Mouse (Mus musculus): ENCODE data around the gene Tyw3. TPM values are rescaled to one million over a fixed set of nuclear protein-coding genes. Genes with fewer than 3 reads are reported as not detected.
A peak's percentile ranks its signal among the peaks of the same experiment; 100 is the strongest.

Gene Tyw3
- total and polyA plus RNA-seq, 3 experiments: 2.3 to 10.5 (median 3.2) TPM

GRCm38 (mm10) chr3:154614771-154615170 lies 17.9 kb upstream of the Tyw3 start:
- no peak for DNase-seq (ENCODE audit: low spot score)
- no peak overlapping the region for H3K4me3 ChIP-seq (ENCODE audit: low read depth, low read length)
- H3K9me3 ChIP-seq (replicated peaks): no peaks in the 10 kb centered on the region
- TF ChIP-seq CTCF (IDR thresholded peaks at IDR 0.05; ENCODE audit: low read depth, low read length): no peak
- no peak for TF ChIP-seq POLR2AphosphoS5 (IDR thresholded peaks at IDR 0.05; ENCODE audit: insufficient replicate concordance, low read depth, low read length)
- TF ChIP-seq GATA2 (IDR thresholded peaks at IDR 0.05; ENCODE audit: borderline replicate concordance, low read depth, low read length): no peak
- TF ChIP-seq GATA1 (IDR thresholded peaks at IDR 0.05; ENCODE audit: borderline replicate concordance, low read length): no peak
- TF ChIP-seq TAL1 (conservative IDR thresholded peaks at IDR 0.05; ENCODE audit: low read depth, low read length): no peak
- peaks cover 79% of the 10 kb centered on the region for H3K36me3 ChIP-seq (replicated peaks)
- H3K4me1 ChIP-seq (ENCODE audit: insufficient read depth, low read depth, low read length): no peaks in the 10 kb centered on the region
- no peaks in the 10 kb centered on the region for H3K27me3 ChIP-seq (ENCODE audit: insufficient read depth, low read length)
- no peak for ATAC-seq (ENCODE audit: extremely low read depth, insufficient number of reproducible peaks, low FRiP score, poor library complexity, severe bottlenecking)

- ATAC-seq (ENCODE audit: extremely low read depth, insufficient number of reproducible peaks, low FRiP score, poor library complexity, severe bottlenecking) (peak; percentile 65; the same call in 1 of the 2 replicates), DNase-seq (ENCODE audit: low spot score) (no peak)
- no peak overlapping the region for H3K4me3 ChIP-seq (ENCODE audit: low read depth, low read length)
- no peaks in the 10 kb centered on the region for H3K9me3 ChIP-seq (replicated peaks)
- TF ChIP-seq GATA2 (IDR thresholded peaks at IDR 0.05; ENCODE audit: borderline replicate concordance, low read depth, low read length) (no peak), TAL1 (conservative IDR thresholded peaks at IDR 0.05; ENCODE audit: low read depth, low read length) (no peak), POLR2AphosphoS5 (IDR thresholded peaks at IDR 0.05; ENCODE audit: insufficient replicate concordance, low read depth, low read length) (no peak), CTCF (IDR thresholded peaks at IDR 0.05; ENCODE audit: low read depth, low read length) (no peak), GATA1 (IDR thresholded peaks at IDR 0.05; ENCODE audit: borderline replicate concordance, low read length) (no peak)
- no peaks in the 10 kb centered on the region for H3K4me1 ChIP-seq (ENCODE audit: insufficient read depth, low read depth, low read length)
- no peaks in the 10 kb centered on the region for H3K27me3 ChIP-seq (ENCODE audit: insufficient read depth, low read length)
- H3K36me3 ChIP-seq (replicated peaks): peaks cover 69% of the 10 kb centered on the region
These were observed 15.0 kb upstream of the Tyw3 start for GRCm38 (mm10) chr3:154611888-154612287.

- no peak for DNase-seq (ENCODE audit: low spot score)
- H3K36me3 ChIP-seq (replicated peaks): peaks cover 54% of the 10 kb centered on the region
- TF ChIP-seq CTCF (IDR thresholded peaks at IDR 0.05; ENCODE audit: low read depth, low read length): no peak
- no peak for TF ChIP-seq GATA1 (IDR thresholded peaks at IDR 0.05; ENCODE audit: borderline replicate concordance, low read length)
- TF ChIP-seq GATA2 (IDR thresholded peaks at IDR 0.05; ENCODE audit: borderline replicate concordance, low read depth, low read length): no peak
- no peak for TF ChIP-seq POLR2AphosphoS5 (IDR thresholded peaks at IDR 0.05; ENCODE audit: insufficient replicate concordance, low read depth, low read length)
- TF ChIP-seq TAL1 (conservative IDR thresholded peaks at IDR 0.05; ENCODE audit: low read depth, low read length): no peak
These were observed 11.0 kb upstream of the Tyw3 start for GRCm38 (mm10) chr3:154607896-154608295.

GRCm38 (mm10) chr3:154604871-154605270 lies 8.0 kb upstream of the Tyw3 start:
- Histone ChIP-seq H3K9me3 (replicated peaks) (no peaks in the 10 kb centered on the region), H3K36me3 (replicated peaks) (peaks cover 33% of the 10 kb centered on the region), H3K4me1 (ENCODE audit: insufficient read depth, low read depth, low read length) (no peaks in the 10 kb centered on the region), H3K4me3 (ENCODE audit: low read depth, low read length) (no peak overlapping the region), H3K27me3 (ENCODE audit: insufficient read depth, low read length) (no peaks in the 10 kb centered on the region)
- no peak for TF ChIP-seq GATA1 (IDR thresholded peaks at IDR 0.05; ENCODE audit: borderline replicate concordance, low read length)
- TF ChIP-seq POLR2AphosphoS5 (IDR thresholded peaks at IDR 0.05; ENCODE audit: insufficient replicate concordance, low read depth, low read length): no peak
- TF ChIP-seq GATA2 (IDR thresholded peaks at IDR 0.05; ENCODE audit: borderline replicate concordance, low read depth, low read length): no peak
- no peak for TF ChIP-seq TAL1 (conservative IDR thresholded peaks at IDR 0.05; ENCODE audit: low read depth, low read length)
- no peak for TF ChIP-seq CTCF (IDR thresholded peaks at IDR 0.05; ENCODE audit: low read depth, low read length)
- no peak for ATAC-seq (ENCODE audit: extremely low read depth, insufficient number of reproducible peaks, low FRiP score, poor library complexity, severe bottlenecking)
- no peak for DNase-seq (ENCODE audit: low spot score)

More at GRCm38 (mm10) chr3:154607896-154608295, 11.0 kb upstream of the Tyw3 start:
- no peak for ATAC-seq (ENCODE audit: extremely low read depth, insufficient number of reproducible peaks, low FRiP score, poor library complexity, severe bottlenecking)
- Histone ChIP-seq H3K4me3 (ENCODE audit: low read depth, low read length) (no peak overlapping the region), H3K27me3 (ENCODE audit: insufficient read depth, low read length) (no peaks in the 10 kb centered on the region), H3K9me3 (replicated peaks) (no peaks in the 10 kb centered on the region), H3K4me1 (ENCODE audit: insufficient read depth, low read depth, low read length) (no peaks in the 10 kb centered on the region)

GRCm38 (mm10) chr3:154602141-154602540 lies 5.2 kb upstream of the Tyw3 start:
- ATAC-seq (ENCODE audit: extremely low read depth, insufficient number of reproducible peaks, low FRiP score, poor library complexity, severe bottlenecking) (no peak), DNase-seq (ENCODE audit: low spot score) (no peak)
- no peak for TF ChIP-seq GATA1 (IDR thresholded peaks at IDR 0.05; ENCODE audit: borderline replicate concordance, low read length)
- no peak for TF ChIP-seq GATA2 (IDR thresholded peaks at IDR 0.05; ENCODE audit: borderline replicate concordance, low read depth, low read length)
- TF ChIP-seq POLR2AphosphoS5 (IDR thresholded peaks at IDR 0.05; ENCODE audit: insufficient replicate concordance, low read depth, low read length): no peak
- no peak for TF ChIP-seq CTCF (IDR thresholded peaks at IDR 0.05; ENCODE audit: low read depth, low read length)
- TF ChIP-seq TAL1 (conservative IDR thresholded peaks at IDR 0.05; ENCODE audit: low read depth, low read length): no peak
- peaks cover 6% of the 10 kb centered on the region for H3K4me1 ChIP-seq (ENCODE audit: insufficient read depth, low read depth, low read length)
- peaks cover 23% of the 10 kb centered on the region for H3K36me3 ChIP-seq (replicated peaks)
- no peaks in the 10 kb centered on the region for H3K9me3 ChIP-seq (replicated peaks)
- no peak overlapping the region for H3K4me3 ChIP-seq (ENCODE audit: low read depth, low read length)
- no peaks in the 10 kb centered on the region for H3K27me3 ChIP-seq (ENCODE audit: insufficient read depth, low read length)

GRCm38 (mm10) chr3:154597561-154597960 lies 657 bp upstream of the Tyw3 start:
- H3K36me3 ChIP-seq (replicated peaks): peaks cover 26% of the 10 kb centered on the region
- H3K4me3 ChIP-seq (ENCODE audit: low read depth, low read length): peak overlapping the region; percentile 100
- H3K27me3 ChIP-seq (ENCODE audit: insufficient read depth, low read length): no peaks in the 10 kb centered on the region
- TF ChIP-seq TAL1 (conservative IDR thresholded peaks at IDR 0.05; ENCODE audit: low read depth, low read length) (no peak), CTCF (IDR thresholded peaks at IDR 0.05; ENCODE audit: low read depth, low read length) (no peak), GATA2 (IDR thresholded peaks at IDR 0.05; ENCODE audit: borderline replicate concordance, low read depth, low read length) (no peak), POLR2AphosphoS5 (IDR thresholded peaks at IDR 0.05; ENCODE audit: insufficient replicate concordance, low read depth, low read length) (no peak), GATA1 (IDR thresholded peaks at IDR 0.05; ENCODE audit: borderline replicate concordance, low read length) (no peak)
- H3K9me3 ChIP-seq (replicated peaks): no peaks in the 10 kb centered on the region
- peak; percentile 1 for DNase-seq (ENCODE audit: low spot score)
- no peak for ATAC-seq (ENCODE audit: extremely low read depth, insufficient number of reproducible peaks, low FRiP score, poor library complexity, severe bottlenecking)
- H3K4me1 ChIP-seq (ENCODE audit: insufficient read depth, low read depth, low read length): peaks cover 14% of the 10 kb centered on the region

Data from G1E (cell line).